Mouse (Mus musculus) thymus, adult 18-20 months (tissue): Measurements from ENCODE around the gene Lrrc8c.
"Not testable (repeated sequence)": the region's sequence is repeated elsewhere in the genome, so short reads cannot be mapped to it uniquely, and the experiment has no call there.

Experiments used
- DNase-seq, 2 experiments: peaks; one replicate each; pipeline ENCODE4 v3.0.0; 2022; ENCODE audit warnings: mixed read lengths in 2 of 2

Lrrc8c gene

DNA sequence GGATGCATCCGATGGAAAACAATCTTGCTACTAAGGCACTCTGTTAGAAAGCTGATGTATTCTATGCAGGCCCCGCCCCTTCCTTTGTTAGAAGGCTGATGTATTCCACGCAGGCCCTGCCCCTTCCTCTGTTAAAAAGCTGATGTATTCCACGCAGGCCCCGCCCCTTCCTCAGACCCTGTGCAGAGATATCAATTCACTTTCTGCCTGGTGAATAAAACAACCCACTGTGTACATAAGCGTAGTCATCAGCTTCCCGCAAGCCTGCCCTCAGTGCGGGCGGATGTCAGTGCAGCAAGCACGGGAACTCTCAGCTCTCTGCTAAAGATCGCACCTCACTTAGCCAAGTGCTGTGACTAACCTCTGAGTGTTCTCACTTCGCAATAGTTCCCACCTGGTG is 90.5 kb downstream of the Lrrc8c start:
- DNase-seq = no peak

DNA sequence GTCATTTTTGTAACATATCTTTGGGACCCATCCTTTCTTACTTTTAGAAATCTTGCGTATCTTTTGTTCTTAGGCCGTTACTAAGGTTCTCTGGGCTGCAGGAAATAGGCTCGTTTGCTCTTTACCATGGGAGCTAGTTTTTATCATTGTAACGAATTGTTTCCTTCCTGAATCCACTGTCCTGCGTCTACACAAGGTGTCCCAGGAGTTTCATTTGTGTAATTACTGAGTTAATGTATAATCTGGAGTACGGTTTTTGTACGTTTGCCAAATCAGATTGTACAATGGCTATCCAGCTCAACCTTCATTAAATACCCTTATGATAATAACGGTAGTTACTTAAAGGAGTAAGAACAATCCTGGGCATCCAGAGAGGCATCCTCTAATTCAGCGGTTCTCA is 93.8 kb downstream of the Lrrc8c start:
- DNase-seq = no peak

DNA sequence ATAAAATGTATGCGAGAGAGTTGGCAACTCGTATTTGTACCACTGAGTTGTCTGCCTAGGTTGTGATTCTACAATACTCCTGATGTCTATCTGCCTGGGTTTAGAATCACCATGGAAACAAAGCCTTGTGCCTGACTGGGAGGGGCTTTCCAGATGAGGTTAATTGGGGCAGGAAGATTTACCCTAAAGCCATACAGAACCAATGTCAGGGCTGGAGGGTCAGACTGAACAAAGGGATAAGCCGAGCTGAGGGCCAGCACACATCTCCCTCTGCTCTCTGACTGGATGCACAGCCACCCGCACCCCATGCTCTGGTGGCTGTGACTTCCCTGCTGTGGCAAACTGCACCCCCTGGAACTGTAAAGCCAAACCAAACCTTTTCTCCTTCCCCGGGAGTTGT is 94.8 kb downstream of the Lrrc8c start:
- no peak for DNase-seq

DNA sequence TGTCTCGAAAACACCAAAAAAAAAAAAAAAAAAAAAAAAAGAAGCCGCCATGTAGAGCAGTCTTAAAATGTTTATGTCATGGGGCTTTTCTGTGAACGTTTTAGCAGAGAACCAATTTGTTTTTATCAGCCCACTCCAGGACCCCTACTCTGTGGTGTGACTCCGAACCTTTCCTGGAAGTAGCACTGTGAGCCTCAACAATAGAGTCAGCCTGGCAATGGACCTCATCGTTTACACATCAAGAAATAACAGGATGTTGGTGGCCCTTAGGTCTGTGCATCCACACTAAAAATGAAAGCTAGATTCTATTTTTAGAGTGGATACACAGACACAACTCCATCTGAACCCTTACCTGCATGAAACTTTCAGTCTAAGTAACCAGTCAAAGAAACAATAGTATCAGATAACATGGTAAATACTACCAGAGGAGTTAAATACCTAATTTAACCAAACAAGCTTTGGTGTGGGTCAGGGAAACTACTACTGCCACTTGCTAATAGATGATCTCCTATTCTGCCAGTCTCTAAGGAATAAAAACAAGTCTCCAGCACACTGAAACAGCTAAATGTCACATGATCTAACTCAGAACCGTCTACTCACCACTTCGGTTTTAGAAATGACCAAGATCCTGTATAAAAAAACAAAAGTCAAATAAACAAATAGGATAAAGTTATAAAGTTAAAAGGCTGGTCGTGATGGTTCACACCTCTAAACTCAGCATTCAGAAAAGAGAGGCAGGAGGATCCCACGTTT is 95.7 kb downstream of the Lrrc8c start:
- DNase-seq = no peak

DNA sequence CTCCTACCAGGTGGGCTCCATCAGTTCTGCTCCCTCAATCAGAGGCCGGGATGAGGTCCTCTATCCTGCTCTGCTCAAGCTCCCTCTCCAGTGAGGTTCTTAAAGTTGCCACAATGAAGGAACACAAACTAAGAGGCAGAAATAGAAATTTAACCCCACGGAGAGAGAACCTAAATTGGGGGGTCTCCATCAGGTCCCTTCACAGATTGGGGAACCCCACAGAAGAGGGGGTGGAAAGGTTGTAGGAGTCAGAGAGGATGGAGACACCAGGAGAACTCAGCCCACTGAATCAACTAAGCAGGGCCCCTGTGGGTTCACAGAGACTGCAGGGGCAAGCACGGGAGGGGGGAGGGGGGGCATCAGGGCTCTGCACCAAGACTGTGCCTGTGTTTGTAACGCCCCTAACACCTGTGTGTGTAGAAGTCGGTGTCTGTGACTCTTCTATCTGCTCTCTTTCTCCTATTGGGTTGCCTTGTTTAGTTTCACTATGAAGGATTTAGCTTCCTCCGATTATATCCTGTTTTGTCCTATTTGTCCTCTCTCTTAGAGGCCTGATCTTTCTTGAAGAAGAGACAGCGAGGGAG is 96.8 kb downstream of the Lrrc8c start:
- DNase-seq = peak; percentile 36 to 57

DNA sequence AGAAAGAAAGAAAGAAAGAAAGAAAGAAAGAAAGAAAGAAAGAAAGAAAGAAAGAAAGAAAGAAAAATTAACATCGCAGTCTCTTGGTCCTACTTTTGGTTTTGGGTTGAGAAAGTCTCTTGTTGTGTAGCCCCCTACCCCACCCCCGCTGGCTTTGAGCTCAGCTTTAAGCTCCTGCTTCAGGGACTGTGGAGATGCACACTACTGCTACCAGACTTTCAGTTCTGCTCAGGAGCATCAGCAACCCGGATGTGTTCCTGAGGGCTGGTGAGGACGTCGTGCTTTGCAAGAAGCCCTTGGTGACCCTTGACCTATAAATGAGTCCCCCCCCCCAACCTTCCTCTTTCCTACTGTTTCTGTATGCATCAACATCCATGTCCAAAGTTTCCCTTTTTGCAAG is 97.3 kb downstream of the Lrrc8c start:
- DNase-seq = peak; percentile 25 to 50

DNA sequence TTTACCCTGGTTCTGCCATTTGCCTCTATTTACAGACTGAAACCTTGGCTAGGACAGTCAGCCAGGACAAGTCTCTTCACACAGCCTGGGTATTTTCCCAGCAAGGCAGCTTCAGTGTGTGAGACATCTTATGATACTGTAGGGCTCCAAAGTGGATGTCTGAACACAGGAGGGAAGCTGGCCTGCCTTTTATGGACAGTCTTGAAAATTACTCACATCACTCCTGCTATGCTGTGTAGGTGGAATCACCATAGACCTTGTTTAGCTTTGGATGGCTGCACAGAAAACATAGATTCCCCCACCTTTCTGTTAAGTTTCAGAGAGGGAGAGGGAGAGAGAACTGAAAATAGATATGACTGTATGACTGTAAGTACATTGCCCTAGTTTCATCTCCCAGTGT is 99.3 kb downstream of the Lrrc8c start:
- no peak for DNase-seq

DNA sequence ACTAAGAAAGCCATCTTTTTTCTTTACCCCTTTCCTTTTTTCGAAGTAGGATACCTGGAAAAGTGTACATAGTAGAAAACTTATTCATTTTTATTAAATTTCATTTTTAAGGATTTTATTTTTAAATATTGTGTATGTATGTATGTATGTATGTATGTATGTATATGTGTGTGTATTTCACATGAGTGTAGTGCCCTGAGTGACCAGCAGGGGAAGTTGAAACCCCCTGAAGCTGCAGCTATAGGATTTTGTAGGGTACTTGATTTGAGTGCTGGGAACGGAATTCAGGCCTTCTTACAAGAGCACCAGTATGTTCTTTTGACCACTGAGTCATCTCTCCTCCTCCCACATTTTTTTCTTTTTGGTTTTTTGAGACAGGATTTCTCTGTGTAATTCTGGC is 100.5 kb downstream of the Lrrc8c start:
- DNase-seq = no peak

DNA sequence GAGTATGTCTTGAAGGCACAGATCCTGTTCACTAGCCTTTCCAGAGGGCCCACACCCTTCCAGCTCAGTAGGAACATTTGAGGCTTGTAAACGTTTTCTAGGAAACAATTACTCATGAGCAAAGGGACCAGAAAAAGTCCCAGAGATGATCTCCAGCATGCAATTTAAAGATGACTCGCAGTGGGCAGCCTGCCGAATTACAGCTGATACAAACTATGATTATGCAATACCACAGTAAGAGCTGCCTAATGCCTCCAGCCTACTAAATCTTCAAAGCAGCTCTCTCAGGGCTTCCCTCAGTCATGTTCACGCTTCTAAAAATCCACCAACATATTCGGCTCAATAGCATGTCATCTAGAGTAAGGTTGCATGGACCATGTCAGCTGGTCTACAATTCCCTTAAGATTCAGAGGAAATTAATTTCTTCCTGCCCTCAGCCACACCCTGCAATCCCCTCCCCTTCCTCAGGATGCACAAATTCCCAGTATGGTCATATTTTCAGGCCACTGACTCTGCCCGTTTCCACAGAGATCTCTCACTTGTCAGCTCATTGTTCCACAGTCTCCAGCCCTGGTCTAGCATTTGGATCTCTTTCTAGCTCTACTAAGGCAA is 101.4 kb downstream of the Lrrc8c start:
- DNase-seq = no peak

DNA sequence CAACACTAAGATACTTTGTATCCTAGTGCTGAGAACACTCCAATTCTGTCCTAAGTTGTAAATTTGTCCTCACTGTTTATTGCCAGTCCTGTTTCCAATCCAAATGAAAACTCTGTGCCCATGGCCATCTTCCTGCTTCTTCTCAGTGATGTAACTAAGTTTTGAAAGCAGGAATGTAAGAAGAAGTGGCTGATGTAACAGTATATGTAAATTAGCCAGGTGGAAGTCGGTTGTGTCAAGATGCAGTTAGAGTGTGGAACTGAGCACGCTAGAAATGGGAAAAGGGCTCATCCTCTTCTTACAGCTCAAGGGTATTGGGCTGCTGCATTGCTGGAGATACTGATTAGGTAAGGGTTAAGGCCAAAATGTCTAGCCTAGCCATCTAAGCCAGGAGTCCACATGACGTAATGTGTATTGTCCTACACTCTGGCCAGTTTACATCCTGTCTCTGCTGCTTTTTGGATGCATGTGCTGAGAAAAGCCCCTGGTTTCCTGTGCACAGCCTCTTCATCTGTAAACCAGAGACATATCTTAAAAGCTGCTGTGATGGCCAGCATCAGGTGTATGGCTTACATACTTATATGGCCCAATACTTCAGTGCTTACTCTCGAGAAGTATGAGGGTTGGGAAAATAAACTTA is 104.0 kb downstream of the Lrrc8c start:
- no peak for DNase-seq

DNA sequence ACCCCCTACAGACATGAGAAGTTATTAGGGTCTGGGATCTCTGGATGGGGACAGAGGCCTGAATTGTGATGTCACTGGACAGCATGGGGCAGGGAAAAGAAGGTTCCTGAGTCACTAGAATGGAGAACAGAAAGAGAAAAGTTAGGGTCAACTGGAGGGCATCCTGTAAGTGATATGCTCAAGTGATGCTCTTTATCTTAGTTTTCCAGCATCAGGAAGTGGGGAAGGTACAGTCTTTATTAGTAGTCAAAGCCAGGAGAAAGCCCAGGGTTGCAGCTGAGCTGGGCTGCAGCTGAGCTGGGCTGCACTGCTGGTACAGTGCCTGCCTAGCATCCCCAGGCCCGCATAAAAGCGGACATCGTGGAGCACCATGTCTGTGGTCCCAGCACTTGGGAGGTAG is 105.1 kb downstream of the Lrrc8c start:
- no peak for DNase-seq

DNA sequence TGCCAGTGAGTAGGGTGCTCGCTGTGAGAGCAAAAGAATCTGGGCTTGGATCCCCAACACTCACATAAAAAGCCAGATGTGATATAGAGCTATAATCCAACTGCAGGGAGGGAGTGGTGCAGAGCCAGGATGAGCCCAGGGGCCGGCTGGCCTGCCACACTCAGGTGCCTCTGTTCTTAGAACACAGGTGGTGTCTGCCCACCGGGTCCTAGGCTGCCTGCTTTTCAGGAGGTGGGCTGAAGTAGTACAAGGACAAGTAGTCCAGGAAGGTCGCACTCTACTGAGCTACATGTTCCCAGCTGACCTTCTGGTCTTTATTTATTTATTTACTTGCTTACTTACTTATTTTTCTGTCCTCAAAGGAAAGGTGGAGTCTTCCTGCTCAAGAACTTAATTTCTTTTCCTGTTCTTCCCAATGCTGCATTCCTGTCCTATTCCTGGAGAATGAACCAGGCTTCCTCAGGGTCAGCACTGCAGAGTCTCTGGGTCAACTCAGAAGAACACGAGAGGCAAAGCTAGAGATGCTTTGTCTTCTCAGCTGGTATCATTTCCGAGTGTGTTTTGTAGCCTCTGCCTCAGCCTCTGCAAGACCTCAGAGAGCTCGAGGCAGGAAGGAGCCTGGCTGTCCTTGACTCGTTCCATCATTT is 106.4 kb downstream of the Lrrc8c start:
- DNase-seq = no peak

DNA sequence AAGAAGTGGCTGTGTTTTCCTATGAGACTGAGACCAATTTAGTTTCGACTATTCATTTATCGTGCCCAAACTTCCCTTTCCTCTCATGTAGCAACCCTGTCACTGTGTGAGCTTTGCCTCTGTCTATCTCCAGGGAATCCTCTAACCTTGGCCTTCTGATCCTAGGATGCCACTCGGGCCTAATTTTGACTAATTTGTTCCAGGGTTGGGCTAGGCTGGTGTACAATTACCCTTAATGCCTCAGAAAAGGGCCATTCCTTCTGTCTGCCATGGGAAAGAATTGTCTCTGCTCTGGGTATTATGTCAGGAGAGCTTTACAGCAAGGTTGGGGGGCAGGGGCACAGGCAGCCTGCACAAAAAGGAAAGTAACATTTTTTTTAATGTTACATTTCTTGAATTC is 107.2 kb downstream of the Lrrc8c start:
- no peak for DNase-seq

DNA sequence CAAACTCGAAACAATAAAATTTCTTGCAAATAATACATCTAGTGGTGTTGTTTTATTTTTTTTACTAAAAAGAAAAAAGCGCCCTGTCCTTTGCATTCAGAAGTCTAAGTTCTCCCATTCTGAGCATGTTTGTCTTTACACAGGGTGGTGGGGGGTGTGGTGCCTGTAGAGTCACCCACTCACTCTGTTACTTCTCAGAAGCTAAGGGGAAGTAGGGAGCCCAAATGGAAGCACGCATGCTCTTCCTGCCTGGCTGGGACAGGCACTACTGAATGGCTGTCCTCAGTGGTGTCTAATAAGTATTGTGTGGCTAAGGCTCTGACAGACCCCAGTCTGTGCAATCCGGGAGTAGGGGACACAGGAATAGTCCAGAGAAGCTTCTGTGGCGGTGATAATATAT is 107.9 kb downstream of the Lrrc8c start:
- no peak for DNase-seq

DNA sequence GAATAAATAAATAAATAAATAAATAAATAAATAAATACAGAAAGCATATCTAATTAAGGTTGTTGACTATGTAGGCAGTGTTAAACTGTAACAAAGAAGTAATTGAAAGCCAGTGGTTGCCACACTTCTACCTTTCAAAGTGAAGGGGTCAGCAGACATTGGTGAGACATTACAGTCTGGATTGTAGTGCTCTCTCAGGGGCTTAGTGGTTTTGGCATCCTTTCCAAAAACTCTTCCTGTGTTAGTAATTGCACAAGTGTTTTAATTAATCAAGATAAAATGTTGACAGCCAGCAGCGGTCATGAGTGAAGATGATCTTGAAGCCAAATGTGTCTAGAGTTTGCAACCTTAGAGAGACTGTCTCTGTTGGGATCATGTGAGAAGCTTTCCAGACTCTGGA is 110.8 kb downstream of the Lrrc8c start:
- DNase-seq = no peak

DNA sequence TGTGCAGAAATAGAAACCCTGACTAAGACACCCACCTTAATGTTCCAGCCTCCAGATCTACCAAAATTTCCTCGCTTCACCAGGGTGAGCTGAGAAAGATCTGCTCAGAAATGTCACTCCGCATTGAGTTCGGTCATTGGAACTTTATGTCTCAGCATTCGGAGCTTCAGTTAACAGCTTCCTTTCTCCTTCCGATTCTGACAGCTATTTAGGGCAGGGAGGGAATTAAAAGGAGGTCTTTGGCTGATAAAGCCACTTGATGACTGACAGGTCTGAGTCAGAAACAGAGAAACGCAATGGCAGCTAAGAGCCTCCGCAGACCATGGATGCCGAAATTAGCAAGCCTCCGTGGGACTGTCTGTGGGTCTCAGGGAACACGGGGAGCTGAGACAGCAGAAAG is 112.9 kb downstream of the Lrrc8c start:
- no peak for DNase-seq

DNA sequence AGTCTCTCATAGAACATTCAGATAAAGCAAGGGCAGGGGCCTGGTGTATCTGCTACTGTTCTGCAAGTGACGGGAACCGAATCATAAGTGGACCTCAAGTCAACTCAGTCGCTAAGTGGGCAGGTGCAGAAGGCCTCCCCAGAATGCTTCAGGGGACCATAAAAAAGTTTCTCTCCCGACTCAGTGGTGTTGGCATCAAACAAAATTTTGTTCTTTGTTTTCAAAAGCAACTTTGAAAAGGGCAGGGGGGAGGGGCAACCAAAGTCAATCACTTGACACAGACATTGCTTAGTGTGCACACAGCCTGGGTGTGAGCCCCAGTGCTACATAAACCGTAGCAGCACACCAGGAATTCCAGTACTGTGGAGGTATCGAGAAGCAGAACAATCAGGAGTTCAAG is 116.4 kb downstream of the Lrrc8c start:
- peak in 1 of 2 experiments; percentile 46 for DNase-seq

DNA sequence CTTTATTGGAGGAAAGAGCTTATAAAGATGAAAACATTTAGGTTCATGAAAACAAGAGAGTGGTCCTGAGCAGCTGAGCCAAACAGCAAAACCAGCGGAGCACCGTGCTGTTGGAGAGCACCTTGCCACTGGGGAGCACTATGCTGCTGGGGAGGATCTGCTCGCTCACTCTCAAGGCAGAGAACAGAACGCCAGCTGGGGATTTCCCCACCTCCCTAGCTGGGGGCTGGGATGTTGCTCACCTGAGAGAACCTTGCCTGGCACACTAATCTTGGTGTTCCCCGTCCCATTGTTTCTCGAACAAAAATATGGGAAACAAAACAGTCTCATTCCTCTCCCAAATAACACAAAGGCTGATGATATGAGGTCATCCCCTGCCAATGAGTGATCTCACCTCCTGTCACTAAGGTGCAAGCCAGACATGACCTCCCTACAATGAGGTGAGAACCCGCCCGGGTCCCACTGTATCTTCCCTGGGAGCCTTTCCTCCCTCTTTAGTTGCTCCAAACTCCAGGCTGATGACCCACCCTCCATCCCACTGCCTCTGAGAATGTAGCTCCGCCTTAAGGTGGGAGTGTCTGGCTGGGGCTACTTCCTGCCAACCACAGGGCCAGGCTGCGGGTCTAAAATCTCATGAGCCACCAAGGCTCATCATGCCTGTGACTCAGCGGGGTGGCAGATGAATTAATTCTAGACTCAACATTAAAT is 117.5 kb downstream of the Lrrc8c start:
- peak in 1 of 2 experiments; percentile 60 for DNase-seq

DNA sequence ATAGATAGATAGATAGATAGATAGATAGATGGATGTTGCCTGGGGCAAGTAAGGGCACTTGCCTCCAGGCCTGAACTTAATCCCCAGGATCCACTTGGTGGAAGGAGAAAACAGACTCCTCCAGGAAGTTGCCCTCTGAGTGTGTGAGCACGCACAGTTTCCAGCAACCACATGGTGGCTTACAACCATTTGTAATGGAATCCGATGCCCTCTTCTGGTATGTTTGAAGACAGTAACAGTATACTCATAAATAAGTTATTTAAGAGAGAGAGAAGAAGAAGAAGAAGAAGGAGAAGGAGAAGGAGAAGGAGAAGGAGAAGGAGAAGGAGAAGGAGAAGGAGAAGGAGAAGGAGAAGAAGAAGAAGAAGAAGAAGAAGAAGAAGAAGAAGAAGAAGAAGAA is 119.1 kb downstream of the Lrrc8c start:
- DNase-seq = not testable (repeated sequence)

DNA sequence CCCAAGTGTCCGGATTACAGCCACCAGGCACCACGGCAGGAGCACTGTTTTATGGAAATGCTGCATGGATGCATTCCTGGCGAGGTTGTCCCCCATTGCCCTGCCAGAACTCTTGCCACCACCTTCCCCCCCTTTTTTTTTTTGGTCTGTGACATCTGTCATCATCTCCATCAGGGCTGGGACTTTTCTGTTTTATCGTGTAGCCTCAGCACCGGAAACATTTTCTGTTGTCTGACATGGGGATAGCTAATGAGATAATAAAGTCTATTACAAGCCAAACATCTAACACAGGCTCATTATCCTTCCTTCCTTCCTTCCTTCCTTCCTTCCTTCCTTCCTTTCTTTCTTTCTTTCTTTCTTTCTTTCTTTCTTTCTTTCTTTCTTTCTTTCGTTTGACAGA is 119.7 kb downstream of the Lrrc8c start:
- DNase-seq = no peak

DNA sequence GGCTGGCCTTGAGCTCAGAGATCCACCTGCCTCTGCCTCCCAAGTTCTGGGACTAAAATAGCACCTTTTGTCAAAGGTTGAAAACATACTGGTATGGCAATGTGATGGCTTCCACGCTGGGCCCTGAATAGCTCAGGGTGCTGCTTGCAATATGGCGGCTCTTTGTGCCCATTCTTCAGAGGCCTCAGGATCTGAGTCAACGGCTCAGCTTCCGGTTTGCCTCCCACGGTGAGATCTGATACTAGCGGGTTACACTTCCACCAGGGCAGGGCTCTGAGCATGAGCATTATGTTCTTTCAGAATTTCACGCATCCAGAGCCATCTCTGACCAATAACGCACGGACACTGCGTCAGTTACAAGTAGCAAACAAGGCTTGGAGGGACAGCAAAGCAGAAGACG is 120.2 kb downstream of the Lrrc8c start:
- no peak for DNase-seq

DNA sequence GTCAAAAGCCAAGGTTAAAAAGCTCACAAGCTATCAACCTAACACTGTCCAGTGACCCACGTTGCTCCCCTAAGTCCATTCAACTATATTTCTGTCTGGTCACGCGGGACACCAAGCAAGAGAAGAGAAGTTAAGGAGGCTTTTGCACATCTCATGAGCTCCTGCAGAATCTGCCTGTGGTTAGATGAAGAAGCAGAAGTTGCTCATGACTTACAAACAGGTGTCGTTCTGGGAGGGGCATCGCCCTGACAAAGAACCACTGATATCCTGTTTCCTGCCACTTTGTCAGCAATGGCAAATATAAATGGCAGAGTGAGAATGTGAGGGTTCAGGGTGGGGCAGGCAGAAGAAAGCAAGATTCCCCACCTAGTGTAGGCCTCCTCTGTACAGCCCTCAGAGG is 123.3 kb downstream of the Lrrc8c start:
- DNase-seq = peak; percentile 73 to 90

DNA sequence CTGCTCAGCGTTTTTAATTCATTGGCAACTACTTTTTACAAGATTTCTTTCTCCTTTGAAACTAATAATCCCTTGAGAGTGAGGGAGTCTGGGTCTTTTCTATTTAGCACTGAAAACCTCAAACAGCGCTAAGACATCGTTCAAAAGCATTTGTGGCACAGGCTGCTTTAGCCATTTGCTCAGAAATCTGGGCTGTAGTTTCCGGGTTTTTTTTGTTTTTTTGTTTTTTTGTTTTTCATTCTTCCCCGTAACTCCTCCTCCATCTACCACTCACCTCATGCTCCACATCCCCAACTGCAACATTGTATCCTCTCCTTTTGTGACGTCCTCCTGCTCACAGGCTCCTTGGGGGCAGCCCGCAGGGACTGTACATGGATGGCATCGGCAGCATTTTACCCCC is 124.1 kb downstream of the Lrrc8c start:
- DNase-seq = no peak
